Mouse (Mus musculus): ENCODE data around the gene Arvcf. TPM values are rescaled to one million over a fixed set of nuclear protein-coding genes. Genes with fewer than 3 reads are reported as not detected.

The Arvcf gene
- polyA plus RNA-seq, 1 experiment from 2014 or later, result 37.9 TPM

GRCm38 (mm10) chr16:18400028-18400427 is 52.0 kb downstream of the Arvcf start:
- Histone ChIP-seq H3K27ac (replicated peaks) (no peak overlapping the region), H3K4me3 (replicated peaks) (no peak overlapping the region), H3K9ac (no peak overlapping the region), H3K9me3 (replicated peaks) (no peaks in the 10 kb centered on the region), H3K4me1 (peaks cover 32% of the 10 kb centered on the region), H3K36me3 (peaks cover 56% of the 10 kb centered on the region), H3K27me3 (no peaks in the 10 kb centered on the region), H3K4me2 (replicated peaks) (no peak overlapping the region)
- 55% methylated on average over 9 of the region's 9 CpGs for WGBS
- ATAC-seq (ENCODE audit: insufficient number of reproducible peaks, low FRiP score, low TSS enrichment, low read depth), result no peak

GRCm38 (mm10) chr16:18400472-18401216 is 52.7 kb downstream of the Arvcf start:
- no peak overlapping the region for H3K4me3 ChIP-seq (replicated peaks)
- no peak overlapping the region for H3K9ac ChIP-seq
- no peak overlapping the region for H3K4me2 ChIP-seq (replicated peaks)
- peaks cover 62% of the 10 kb centered on the region for H3K36me3 ChIP-seq
- H3K4me1 ChIP-seq, result peaks cover 30% of the 10 kb centered on the region
- H3K9me3 ChIP-seq (replicated peaks), result no peaks in the 10 kb centered on the region
- 0 out of 2 replicates have a peak, but pooled peaks have one; percentile 35 for ATAC-seq (ENCODE audit: insufficient number of reproducible peaks, low FRiP score, low TSS enrichment, low read depth)
- 41% methylated on average over 7 of the region's 7 CpGs for WGBS
- H3K27me3 ChIP-seq, result no peaks in the 10 kb centered on the region
- H3K27ac ChIP-seq (replicated peaks), result no peak overlapping the region

GRCm38 (mm10) chr16:18403285-18403684 is 55.3 kb downstream of the Arvcf start:
- Histone ChIP-seq H3K36me3 (peaks cover 58% of the 10 kb centered on the region), H3K4me3 (replicated peaks) (no peak overlapping the region), H3K9ac (no peak overlapping the region), H3K4me1 (peaks cover 21% of the 10 kb centered on the region), H3K4me2 (replicated peaks) (no peak overlapping the region), H3K27me3 (no peaks in the 10 kb centered on the region), H3K9me3 (replicated peaks) (no peaks in the 10 kb centered on the region), H3K27ac (replicated peaks) (no peak overlapping the region)
- no peak for ATAC-seq (ENCODE audit: insufficient number of reproducible peaks, low FRiP score, low TSS enrichment, low read depth)
- 92% methylated on average over 12 of the region's 12 CpGs for WGBS

- Histone ChIP-seq H3K36me3 (peaks cover 54% of the 10 kb centered on the region), H3K4me2 (replicated peaks) (no peak overlapping the region), H3K27me3 (no peaks in the 10 kb centered on the region), H3K4me3 (replicated peaks) (no peak overlapping the region), H3K9ac (no peak overlapping the region), H3K4me1 (peaks cover 18% of the 10 kb centered on the region), H3K27ac (replicated peaks) (peak overlapping the region; percentile 29; the same call in 1 of the 2 replicates), H3K9me3 (replicated peaks) (no peaks in the 10 kb centered on the region)
- ATAC-seq (ENCODE audit: insufficient number of reproducible peaks, low FRiP score, low TSS enrichment, low read depth), result no peak
- WGBS, result 79% methylated on average over 13 of the region's 13 CpGs
These were observed 57.3 kb downstream of the Arvcf start for GRCm38 (mm10) chr16:18405091-18405854.

- Histone ChIP-seq H3K9ac (no peak overlapping the region), H3K4me1 (peaks cover 12% of the 10 kb centered on the region), H3K4me2 (replicated peaks) (no peak overlapping the region), H3K36me3 (peaks cover 60% of the 10 kb centered on the region), H3K27ac (replicated peaks) (peak overlapping the region; percentile 29; the same call in 1 of the 2 replicates), H3K9me3 (replicated peaks) (no peaks in the 10 kb centered on the region), H3K4me3 (replicated peaks) (no peak overlapping the region), H3K27me3 (no peaks in the 10 kb centered on the region)
- ATAC-seq (ENCODE audit: insufficient number of reproducible peaks, low FRiP score, low TSS enrichment, low read depth), result no peak
- WGBS, result 58% methylated on average over 2 of the region's 2 CpGs
These were observed 57.9 kb downstream of the Arvcf start for GRCm38 (mm10) chr16:18405876-18406275.

- Histone ChIP-seq H3K27ac (replicated peaks) (no peak overlapping the region), H3K4me3 (replicated peaks) (no peak overlapping the region), H3K36me3 (peaks cover 64% of the 10 kb centered on the region), H3K9ac (no peak overlapping the region), H3K27me3 (no peaks in the 10 kb centered on the region), H3K4me1 (peaks cover 8% of the 10 kb centered on the region), H3K4me2 (replicated peaks) (no peak overlapping the region), H3K9me3 (replicated peaks) (no peaks in the 10 kb centered on the region)
- no peak; the same call in 1 of the 2 replicates for ATAC-seq (ENCODE audit: insufficient number of reproducible peaks, low FRiP score, low TSS enrichment, low read depth)
- WGBS, result 8% methylated on average over 2 of the region's 2 CpGs
These were observed 58.3 kb downstream of the Arvcf start for GRCm38 (mm10) chr16:18406293-18406692.

- no peak overlapping the region for H3K4me3 ChIP-seq (replicated peaks)
- H3K9me3 ChIP-seq (replicated peaks), result no peaks in the 10 kb centered on the region
- no peak overlapping the region for H3K4me2 ChIP-seq (replicated peaks)
- no peak overlapping the region for H3K9ac ChIP-seq
- peaks cover 57% of the 10 kb centered on the region for H3K36me3 ChIP-seq
- no peaks in the 10 kb centered on the region for H3K27me3 ChIP-seq
- H3K4me1 ChIP-seq, result peaks cover 12% of the 10 kb centered on the region
- WGBS, result 67% methylated on average over 7 of the region's 7 CpGs
- H3K27ac ChIP-seq (replicated peaks), result peak overlapping the region; percentile 6; the same call in 1 of the 2 replicates
- ATAC-seq (ENCODE audit: insufficient number of reproducible peaks, low FRiP score, low TSS enrichment, low read depth), result no peak
These were observed 59.9 kb downstream of the Arvcf start for GRCm38 (mm10) chr16:18407912-18408311.

- no peak for ATAC-seq (ENCODE audit: insufficient number of reproducible peaks, low FRiP score, low TSS enrichment, low read depth)
These were observed 61.8 kb downstream of the Arvcf start for GRCm38 (mm10) chr16:18409776-18410175.

GRCm38 (mm10) chr16:18410418-18410817 is 62.4 kb downstream of the Arvcf start:
- no peak for ATAC-seq (ENCODE audit: insufficient number of reproducible peaks, low FRiP score, low TSS enrichment, low read depth)

More at GRCm38 (mm10) chr16:18409776-18410175, 61.8 kb downstream of the Arvcf start:
- Histone ChIP-seq H3K9ac (no peak overlapping the region), H3K4me1 (peaks cover 12% of the 10 kb centered on the region), H3K27ac (replicated peaks) (no peak overlapping the region), H3K9me3 (replicated peaks) (no peaks in the 10 kb centered on the region), H3K4me2 (replicated peaks) (no peak overlapping the region), H3K36me3 (peaks cover 46% of the 10 kb centered on the region), H3K27me3 (no peaks in the 10 kb centered on the region), H3K4me3 (replicated peaks) (no peak overlapping the region)
- 61% methylated on average over 4 of the region's 4 CpGs for whole genome bisulfite sequencing

GRCm38 (mm10) chr16:18411026-18411649 is 63.2 kb downstream of the Arvcf start:
- Histone ChIP-seq H3K9ac (no peak overlapping the region), H3K36me3 (peaks cover 38% of the 10 kb centered on the region), H3K4me1 (peaks cover 11% of the 10 kb centered on the region), H3K4me3 (replicated peaks) (no peak overlapping the region), H3K9me3 (replicated peaks) (no peaks in the 10 kb centered on the region), H3K4me2 (replicated peaks) (no peak overlapping the region), H3K27me3 (no peaks in the 10 kb centered on the region), H3K27ac (replicated peaks) (no peak overlapping the region)
- ATAC-seq (ENCODE audit: insufficient number of reproducible peaks, low FRiP score, low TSS enrichment, low read depth), result no peak
- 78% methylated on average over 13 of the region's 13 CpGs for WGBS

More at GRCm38 (mm10) chr16:18410418-18410817, 62.4 kb downstream of the Arvcf start:
- no peaks in the 10 kb centered on the region for H3K27me3 ChIP-seq
- H3K36me3 ChIP-seq, result peaks cover 41% of the 10 kb centered on the region
- no peaks in the 10 kb centered on the region for H3K9me3 ChIP-seq (replicated peaks)
- H3K27ac ChIP-seq (replicated peaks), result no peak overlapping the region
- H3K4me2 ChIP-seq (replicated peaks), result no peak overlapping the region
- WGBS, result 62% methylated on average over 5 of the region's 5 CpGs
- peaks cover 12% of the 10 kb centered on the region for H3K4me1 ChIP-seq
- no peak overlapping the region for H3K4me3 ChIP-seq (replicated peaks)
- H3K9ac ChIP-seq, result no peak overlapping the region
